Mouse (Mus musculus): ENCODE measurements around the gene Bex4. TPM values are rescaled to one million over a fixed set of nuclear protein-coding genes. Genes with fewer than 3 reads are reported as not detected.

Bex4 gene
- polyA plus RNA-seq, 1 experiment, result 27.8 TPM

DNA sequence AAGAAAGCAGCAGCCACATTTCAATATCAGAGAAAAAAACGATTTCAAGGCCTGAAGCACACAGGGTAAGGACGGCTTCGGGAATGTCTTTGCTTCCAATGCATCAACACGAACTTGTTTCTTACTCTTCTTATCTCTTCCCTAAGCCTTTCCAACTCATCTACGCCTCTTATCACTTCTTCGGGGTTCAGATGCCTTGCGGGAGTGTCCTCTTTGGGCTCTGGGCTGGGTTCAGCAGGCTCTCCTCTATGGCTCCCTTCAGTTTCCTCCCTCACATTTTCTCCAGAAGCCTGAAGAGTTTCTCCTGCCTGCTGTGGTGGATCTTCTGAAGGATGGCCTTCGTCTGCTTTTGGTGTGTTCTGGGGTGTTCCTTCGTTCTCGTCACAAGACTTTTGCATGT is 31.8 kb downstream of the Bex4 start:
- no peak overlapping the region for H3K27ac ChIP-seq (ENCODE audit: insufficient read depth, low read length)
- no peak overlapping the region for H3K4me3 ChIP-seq (replicated peaks; ENCODE audit: insufficient read depth, low read depth, low read length)
- TF ChIP-seq POLR2A (IDR thresholded peaks at IDR 0.05; ENCODE audit: borderline replicate concordance, insufficient read depth, low read length) (no peak), CTCF (IDR thresholded peaks at IDR 0.05; ENCODE audit: borderline replicate concordance, insufficient read depth, low read depth, low read length) (no peak)
- H3K4me1 ChIP-seq (ENCODE audit: control insufficient read depth, insufficient read depth, low read length), result no peaks in the 10 kb centered on the region
- no peaks in the 10 kb centered on the region for H3K27me3 ChIP-seq (ENCODE audit: control insufficient read depth, insufficient read depth, low read length)
- 43% methylated on average over 10 of the region's 10 CpGs for WGBS
- no peak for DNase-seq

DNA sequence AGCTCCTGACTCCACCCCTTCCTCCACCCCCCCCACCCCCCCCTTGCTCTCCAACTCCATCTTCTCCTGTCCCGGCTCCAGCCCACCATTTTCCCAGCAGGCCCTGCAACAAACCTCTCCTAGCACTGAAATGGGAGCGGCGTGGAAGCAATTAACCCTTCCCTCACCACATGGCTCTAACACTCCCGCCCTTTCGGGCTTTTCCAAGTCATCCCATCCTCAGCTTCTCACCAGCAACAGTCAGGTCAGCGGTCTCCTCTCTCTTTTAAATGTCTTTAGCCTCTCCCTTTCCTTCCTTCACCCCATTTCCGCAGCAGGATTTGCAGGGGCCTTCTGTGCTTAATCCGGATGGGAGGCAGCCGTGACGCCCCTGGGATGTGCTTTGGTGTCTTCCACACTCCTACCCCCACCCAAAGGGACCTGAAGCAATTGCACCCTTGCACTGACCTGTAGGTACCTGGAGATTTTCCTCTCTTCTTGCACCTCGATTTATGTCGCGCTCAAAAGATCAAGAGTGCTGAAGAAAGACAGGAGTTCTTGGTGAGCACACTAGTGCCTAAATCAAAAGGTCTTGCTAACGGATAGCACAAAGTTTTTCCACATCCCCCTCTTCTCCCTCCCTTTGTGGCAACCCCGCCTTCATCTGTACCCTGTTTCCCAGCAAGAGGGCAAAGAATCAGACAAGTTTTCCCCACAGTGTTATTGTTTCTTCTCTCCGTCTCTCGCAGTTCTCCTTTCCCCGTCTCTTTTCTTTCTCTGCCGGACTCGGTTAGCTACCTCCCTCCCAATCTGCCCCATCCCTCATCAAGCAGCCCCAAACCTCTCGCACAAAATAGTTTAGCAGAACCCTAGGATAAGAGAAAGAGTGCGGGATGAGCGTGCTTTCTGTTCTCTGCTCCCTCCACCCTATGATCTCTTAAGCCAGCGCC is 32.7 kb downstream of the Bex4 start:
- peak overlapping the region; percentile 94 for H3K27ac ChIP-seq (ENCODE audit: insufficient read depth, low read length)
- H3K27me3 ChIP-seq (ENCODE audit: control insufficient read depth, insufficient read depth, low read length), result no peaks in the 10 kb centered on the region
- WGBS, result 6% methylated on average over 24 of the region's 24 CpGs
- H3K4me3 ChIP-seq (replicated peaks; ENCODE audit: insufficient read depth, low read depth, low read length), result peak overlapping the region; percentile 84
- H3K4me1 ChIP-seq (ENCODE audit: control insufficient read depth, insufficient read depth, low read length), result no peaks in the 10 kb centered on the region
- peak; percentile 49 to 66 for DNase-seq
- no peak for TF ChIP-seq CTCF (IDR thresholded peaks at IDR 0.05; ENCODE audit: borderline replicate concordance, insufficient read depth, low read depth, low read length)
- no peak for TF ChIP-seq POLR2A (IDR thresholded peaks at IDR 0.05; ENCODE audit: borderline replicate concordance, insufficient read depth, low read length)

- Histone ChIP-seq H3K27me3 (ENCODE audit: control insufficient read depth, insufficient read depth, low read length) (no peaks in the 10 kb centered on the region), H3K4me3 (replicated peaks; ENCODE audit: insufficient read depth, low read depth, low read length) (peak within 1 kb of the TSS; percentile 84), H3K27ac (ENCODE audit: insufficient read depth, low read length) (peak within 1 kb of the TSS; percentile 94), H3K4me1 (ENCODE audit: control insufficient read depth, insufficient read depth, low read length) (no peaks in the 10 kb centered on the region)
- TF ChIP-seq POLR2A (IDR thresholded peaks at IDR 0.05; ENCODE audit: borderline replicate concordance, insufficient read depth, low read length), result peak; percentile 67; the same call in 1 of the 2 replicates
- TF ChIP-seq CTCF (IDR thresholded peaks at IDR 0.05; ENCODE audit: borderline replicate concordance, insufficient read depth, low read depth, low read length), result no peak
- peak; percentile 75 to 86 for DNase-seq
- WGBS, result 7% methylated on average over 10 of the region's 10 CpGs
Measured at GRCm38 (mm10) chrX:136172118-136172551, 33.3 kb downstream of the Bex4 start, which contains the start of gene Tceal8. Gene Tceal8 (minus strand): TSS chrX:136172342.

DNA sequence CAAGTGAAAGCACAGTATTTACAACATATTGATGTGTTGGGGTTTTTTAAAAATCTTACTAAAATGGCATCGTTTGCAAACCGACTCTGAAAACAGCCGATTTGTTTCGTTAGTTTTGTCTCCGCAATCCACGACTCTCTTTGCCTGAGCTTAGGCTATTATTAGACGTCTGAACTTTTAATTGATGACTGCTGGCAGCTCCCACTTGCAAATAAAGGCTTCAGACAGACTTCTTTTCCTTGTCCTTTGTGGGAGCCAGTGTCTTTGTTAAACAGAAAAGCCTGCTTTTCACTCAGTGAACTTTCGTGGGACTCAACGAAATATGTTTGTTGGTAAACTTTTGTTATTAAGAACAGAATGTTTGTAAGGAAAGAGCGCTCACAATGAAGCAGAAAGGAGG is 34.0 kb downstream of the Bex4 start:
- DNase-seq, result peak in 1 of 2 experiments; percentile 2
- 7% methylated on average over 10 of the region's 10 CpGs for whole genome bisulfite sequencing
- Histone ChIP-seq H3K27ac (ENCODE audit: insufficient read depth, low read length) (no peak overlapping the region), H3K4me3 (replicated peaks; ENCODE audit: insufficient read depth, low read depth, low read length) (peak overlapping the region; percentile 84), H3K4me1 (ENCODE audit: control insufficient read depth, insufficient read depth, low read length) (no peaks in the 10 kb centered on the region), H3K27me3 (ENCODE audit: control insufficient read depth, insufficient read depth, low read length) (no peaks in the 10 kb centered on the region)
- no peak for TF ChIP-seq POLR2A (IDR thresholded peaks at IDR 0.05; ENCODE audit: borderline replicate concordance, insufficient read depth, low read length)

DNA sequence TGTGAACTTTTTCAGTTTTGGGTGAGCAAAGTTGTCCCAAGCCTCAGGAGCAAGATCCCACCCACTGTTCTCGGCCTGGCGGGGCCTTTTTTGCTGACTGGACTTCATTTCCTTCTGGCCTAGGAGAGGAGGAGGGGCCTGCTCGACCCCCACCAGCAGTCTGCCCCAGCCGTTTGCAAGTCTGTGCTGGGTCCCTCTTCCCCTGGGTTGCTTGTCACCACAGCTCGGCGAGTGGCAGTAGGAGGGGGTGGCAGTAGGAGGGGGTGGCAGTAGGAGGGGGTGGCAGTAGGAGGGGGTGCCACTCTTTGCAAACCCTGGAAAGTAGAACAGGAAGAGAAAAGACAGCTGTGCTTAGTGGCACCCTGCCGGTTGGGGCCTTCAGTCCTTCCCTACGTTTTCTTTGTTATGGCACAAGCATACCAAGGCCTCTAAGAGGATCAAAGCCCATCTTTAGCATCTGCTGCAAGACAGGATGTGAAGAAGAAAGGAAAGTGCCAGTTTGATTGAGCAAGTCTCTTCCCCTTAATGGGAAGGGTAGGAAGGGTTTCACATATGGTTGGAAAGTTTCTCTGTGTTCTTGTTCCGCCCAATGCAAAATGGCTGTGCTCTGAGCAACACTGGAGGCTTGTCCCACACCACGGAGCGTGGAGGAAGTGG is 42.2 kb downstream of the Bex4 start:
- 27% methylated on average over 11 of the region's 11 CpGs for WGBS
- no peak for DNase-seq
- no peak overlapping the region for H3K4me3 ChIP-seq (replicated peaks; ENCODE audit: insufficient read depth, low read depth, low read length)

DNA sequence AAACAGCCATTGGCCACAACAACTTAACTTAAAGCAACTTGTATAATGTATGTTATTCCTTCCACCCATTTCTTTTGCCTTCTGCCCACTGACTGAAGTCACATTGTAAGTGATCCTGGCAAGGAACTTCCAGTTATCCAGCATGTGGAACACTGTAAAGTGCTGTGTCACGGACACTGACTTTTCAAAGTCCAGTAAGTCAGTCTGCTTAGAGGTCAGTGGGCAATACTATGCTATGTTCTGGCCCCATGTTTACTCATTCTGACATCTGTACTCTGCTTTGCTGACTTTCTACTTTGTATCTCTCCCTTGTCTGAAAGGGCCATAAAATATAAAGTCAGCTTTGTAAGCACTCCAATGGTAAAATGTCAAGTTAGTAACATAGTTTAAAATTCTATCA is 44.3 kb downstream of the Bex4 start:
- Histone ChIP-seq H3K27me3 (ENCODE audit: control insufficient read depth, insufficient read depth, low read length) (no peaks in the 10 kb centered on the region), H3K4me1 (ENCODE audit: control insufficient read depth, insufficient read depth, low read length) (no peaks in the 10 kb centered on the region), H3K4me3 (replicated peaks; ENCODE audit: insufficient read depth, low read depth, low read length) (no peak overlapping the region), H3K27ac (ENCODE audit: insufficient read depth, low read length) (no peak overlapping the region)
- 89% methylated on average over 1 of the region's 1 CpGs for WGBS
- no peak for DNase-seq
- no peak for TF ChIP-seq CTCF (IDR thresholded peaks at IDR 0.05; ENCODE audit: borderline replicate concordance, insufficient read depth, low read depth, low read length)

More for the DNA sequence above, 42.2 kb downstream of the Bex4 start:
- no peak overlapping the region for H3K27ac ChIP-seq (ENCODE audit: insufficient read depth, low read length)
- H3K4me1 ChIP-seq (ENCODE audit: control insufficient read depth, insufficient read depth, low read length), result no peaks in the 10 kb centered on the region
- H3K27me3 ChIP-seq (ENCODE audit: control insufficient read depth, insufficient read depth, low read length), result no peaks in the 10 kb centered on the region
- TF ChIP-seq POLR2A (IDR thresholded peaks at IDR 0.05; ENCODE audit: borderline replicate concordance, insufficient read depth, low read length) (no peak), CTCF (IDR thresholded peaks at IDR 0.05; ENCODE audit: borderline replicate concordance, insufficient read depth, low read depth, low read length) (no peak)

Other genes with a start within 250 kb of the Bex4 start
- gene Arxes2, start 145.2 kb upstream of the Bex4 start, polyA plus RNA-seq (2012; rRNA removed), result 143 TPM in 2 replicates
- 36.7 and 40.0 TPM in 2 replicates for gene Arxes1, start 105.6 kb upstream of the Bex4 start, polyA plus RNA-seq (2012; rRNA removed)
- gene Bex2, start 70.8 kb upstream of the Bex4 start, polyA plus RNA-seq (2012; rRNA removed), result 291 and 304 TPM in 2 replicates
- gene Nxf3, start 53.7 kb upstream of the Bex4 start, polyA plus RNA-seq (2012; rRNA removed), result 0.05 and 0.10 TPM in 2 replicates
- 71.8 and 72.0 TPM in 2 replicates for gene Tceal8, start 33.3 kb downstream of the Bex4 start, polyA plus RNA-seq (2012; rRNA removed)
- 123 and 134 TPM in 2 replicates for gene Tceal5, start 64.9 kb downstream of the Bex4 start, polyA plus RNA-seq (2012; rRNA removed)
- 0.22 and 0.33 TPM in 2 replicates for gene Tceal7, start 75.8 kb downstream of the Bex4 start, polyA plus RNA-seq (2012; rRNA removed)
- 110 and 114 TPM in 2 replicates for gene Bex1, start 76.5 kb downstream of the Bex4 start, polyA plus RNA-seq (2012; rRNA removed)
- gene Tceal9, start 106.1 kb downstream of the Bex4 start, polyA plus RNA-seq (2012; rRNA removed), result 112 and 117 TPM in 2 replicates
- 465 and 491 TPM in 2 replicates for gene Bex3, start 131.3 kb downstream of the Bex4 start, polyA plus RNA-seq (2012; rRNA removed)